Mouse (Mus musculus): Measurements from ENCODE around the gene Rsu1.

Rsu1 gene

GRCm38 (mm10) chr2:13271165-13271957 is at the start of gene Rsu1:
TSS of gene Rsu1 (minus strand) at chr2:13271415.
- DNase-seq: peak; percentile 98

- DNase-seq: no peak
Measured at GRCm38 (mm10) chr2:13303376-13303775, 32.2 kb upstream of the Rsu1 start.

- DNase-seq: no peak
Measured at GRCm38 (mm10) chr2:13299031-13299430, 27.8 kb upstream of the Rsu1 start.

GRCm38 (mm10) chr2:13297733-13298132 is 26.5 kb upstream of the Rsu1 start:
- DNase-seq: no peak

GRCm38 (mm10) chr2:13290661-13291060 is 19.4 kb upstream of the Rsu1 start:
- no peak for DNase-seq

GRCm38 (mm10) chr2:13290070-13290469 is 18.9 kb upstream of the Rsu1 start:
- DNase-seq: no peak

- no peak for DNase-seq
Measured at GRCm38 (mm10) chr2:13278114-13278862, 7.1 kb upstream of the Rsu1 start.

GRCm38 (mm10) chr2:13275874-13276273 is 4.7 kb upstream of the Rsu1 start:
- DNase-seq: peak in 1 of 2 experiments; percentile 51

GRCm38 (mm10) chr2:13270736-13271135 is 479 bp downstream of the Rsu1 start:
- peak in 1 of 2 experiments; percentile 6 for DNase-seq

GRCm38 (mm10) chr2:13268681-13269293 is 2.4 kb downstream of the Rsu1 start:
- no peak for DNase-seq

GRCm38 (mm10) chr2:13264875-13265274 is 6.3 kb downstream of the Rsu1 start:
- DNase-seq: no peak

- DNase-seq: no peak
Measured at GRCm38 (mm10) chr2:13263150-13263549, 8.1 kb downstream of the Rsu1 start.

GRCm38 (mm10) chr2:13258606-13259005 is 12.6 kb downstream of the Rsu1 start:
- DNase-seq: no peak

- no peak for DNase-seq
Measured at GRCm38 (mm10) chr2:13240711-13241110, 30.5 kb downstream of the Rsu1 start.

- peak in 1 of 2 experiments; percentile 56 for DNase-seq
Measured at GRCm38 (mm10) chr2:13237140-13237901, 33.9 kb downstream of the Rsu1 start.

- peak in 1 of 2 experiments; percentile 17 for DNase-seq
Measured at GRCm38 (mm10) chr2:13235696-13236095, 35.5 kb downstream of the Rsu1 start.

GRCm38 (mm10) chr2:13234796-13235195 is 36.4 kb downstream of the Rsu1 start:
- no peak for DNase-seq

GRCm38 (mm10) chr2:13233902-13234301 is 37.3 kb downstream of the Rsu1 start:
- DNase-seq: no peak

- DNase-seq: no peak
Measured at GRCm38 (mm10) chr2:13233254-13233835, 37.9 kb downstream of the Rsu1 start.

- DNase-seq: no peak
Measured at GRCm38 (mm10) chr2:13232305-13232704, 38.9 kb downstream of the Rsu1 start.

- DNase-seq: no peak
Measured at GRCm38 (mm10) chr2:13229686-13230085, 41.5 kb downstream of the Rsu1 start.

- no peak for DNase-seq
Measured at GRCm38 (mm10) chr2:13226031-13226430, 45.2 kb downstream of the Rsu1 start.

Data from kidney, postnatal 25 days (tissue).